Mouse (Mus musculus) midbrain, embryonic 14.5 days (tissue): ENCODE measurements around the gene Rimkla. TPM values are rescaled to one million over a fixed set of nuclear protein-coding genes. Genes with fewer than 3 reads are reported as not detected.
A peak's percentile ranks its signal among the peaks of the same experiment; 100 is the strongest.

ENCODE experiments used
- ATAC-seq: fragments of 200-750 bp; cut with Nextera tagmentation; 2 replicates; pipeline ENCODE4 v1.8.0; 2017; ENCODE audit warnings: moderate number of reproducible peaks, moderate library complexity; ENCODE audit not compliant: low FRiP score, low TSS enrichment
- DNase-seq: peaks from one replicate; pipeline ENCODE4 v3.0.0-alpha.2; 2015
- H3K27ac ChIP-seq: fragments of 300-500 bp; sonication (generic); replicated peaks from 2 replicates; pipeline ENCODE4 v1.5.1; 2014; ENCODE audit warnings: mild to moderate bottlenecking, low read depth, low read length, moderate library complexity
- H3K27me3 ChIP-seq: fragments of 300-500 bp; sonication (generic); 2 replicates; pipeline ENCODE4 v1.6.1; 2014; ENCODE audit warnings: low read length, control low read depth, mixed read lengths; ENCODE audit not compliant: control insufficient read depth, insufficient read depth
- H3K36me3 ChIP-seq: fragments of 300-500 bp; sonication (generic); 2 replicates; pipeline ENCODE4 v1.6.1; 2014; ENCODE audit warnings: low read length, control low read depth; ENCODE audit not compliant: control insufficient read depth, insufficient read depth
- H3K4me1 ChIP-seq: fragments of 300-500 bp; sonication (generic); 2 replicates; pipeline ENCODE4 v1.6.1; 2014; ENCODE audit warnings: mild to moderate bottlenecking, antibody characterized with exemption, low read length, control low read depth; ENCODE audit not compliant: control insufficient read depth, insufficient read depth
- H3K4me2 ChIP-seq: fragments of 300-500 bp; sonication (generic); 2 replicates; pipeline ENCODE4 v1.6.1; 2014; ENCODE audit warnings: mild to moderate bottlenecking, low read length, moderate library complexity
- H3K4me3 ChIP-seq: fragments of 300-500 bp; sonication (generic); replicated peaks from 2 replicates; pipeline ENCODE4 v1.5.1; 2014; ENCODE audit warnings: low read depth, low read length
- H3K9ac ChIP-seq: fragments of 300-500 bp; sonication (generic); replicated peaks from 2 replicates; pipeline ENCODE4 v1.6.1; 2014; ENCODE audit warnings: mild to moderate bottlenecking, low read length, moderate library complexity
- H3K9me3 ChIP-seq: fragments of 300-500 bp; sonication (generic); 2 replicates; pipeline ENCODE4 v1.6.1; 2016; ENCODE audit warnings: low read length, control low read depth, mixed read lengths; ENCODE audit not compliant: control insufficient read depth
- WGBS: fragments of 180-500 bp; shearing (Covaris S2); extraction: QIAGEN DNeasy Blood & Tissue Kit; methylation state at CpG from one replicate; pipeline ENCODE4 v1.1.7; 2014; 5-methylcytosine and 5-hydroxymethylcytosine counted together
- polyA plus RNA-seq: library from polyadenylated mRNA; unstranded; fragments of >200 nt; fragmentation: Nextera tagmentation; extraction: Ambion mirVana; gene quantifications from 2 replicates; pipeline ENCODE4 v1.2.1, GENCODE M21; 2014

Rimkla gene
- polyA plus RNA-seq, 1 experiment from 2014 or later = 26.2 TPM

GRCm38 (mm10) chr4:119489666-119490065 lies 2.8 kb downstream of the Rimkla start:
- H3K4me1 ChIP-seq = 0 out of 2 replicates have a peak, but pooled peaks cover 6% of the 10 kb centered on the region
- no peak overlapping the region for H3K9ac ChIP-seq
- no peaks in the 10 kb centered on the region for H3K36me3 ChIP-seq
- no peak overlapping the region for H3K27ac ChIP-seq
- WGBS = 71% methylated on average over 10 of the region's 10 CpGs
- no peaks in the 10 kb centered on the region for H3K27me3 ChIP-seq
- H3K9me3 ChIP-seq = no peaks in the 10 kb centered on the region
- no peak overlapping the region for H3K4me2 ChIP-seq
- no peak overlapping the region for H3K4me3 ChIP-seq
- DNase-seq (no peak), ATAC-seq (no peak)

- 0 out of 2 replicates have a peak, but pooled peaks cover 3% of the 10 kb centered on the region for H3K4me1 ChIP-seq
- no peak overlapping the region for H3K9ac ChIP-seq
- no peak overlapping the region for H3K4me2 ChIP-seq
- 83% methylated on average over 7 of the region's 7 CpGs for WGBS
- H3K4me3 ChIP-seq = no peak overlapping the region
- no peaks in the 10 kb centered on the region for H3K36me3 ChIP-seq
- H3K27ac ChIP-seq = no peak overlapping the region
- ATAC-seq (no peak), DNase-seq (no peak)
- no peaks in the 10 kb centered on the region for H3K9me3 ChIP-seq
- no peaks in the 10 kb centered on the region for H3K27me3 ChIP-seq
Observed at GRCm38 (mm10) chr4:119484882-119485281, 7.5 kb downstream of the Rimkla start.

- no peaks in the 10 kb centered on the region for H3K4me1 ChIP-seq
- ATAC-seq (no peak), DNase-seq (no peak)
- H3K4me2 ChIP-seq = no peak overlapping the region
- H3K9me3 ChIP-seq = no peaks in the 10 kb centered on the region
- no peak overlapping the region for H3K27ac ChIP-seq
- H3K36me3 ChIP-seq = no peaks in the 10 kb centered on the region
- H3K27me3 ChIP-seq = no peaks in the 10 kb centered on the region
- 49% methylated on average over 9 of the region's 9 CpGs for WGBS
- H3K9ac ChIP-seq = no peak overlapping the region
- no peak overlapping the region for H3K4me3 ChIP-seq
Observed at GRCm38 (mm10) chr4:119483051-119483450, 9.4 kb downstream of the Rimkla start.

GRCm38 (mm10) chr4:119473150-119473549 lies 19.3 kb downstream of the Rimkla start:
- H3K9me3 ChIP-seq = no peaks in the 10 kb centered on the region
- no peaks in the 10 kb centered on the region for H3K27me3 ChIP-seq
- no peaks in the 10 kb centered on the region for H3K36me3 ChIP-seq
- no peaks in the 10 kb centered on the region for H3K4me1 ChIP-seq
- ATAC-seq = no peak
- no peak overlapping the region for H3K4me3 ChIP-seq
- 65% methylated on average over 5 of the region's 5 CpGs for WGBS
- no peak overlapping the region for H3K27ac ChIP-seq
- H3K9ac ChIP-seq = no peak overlapping the region
- DNase-seq = no peak
- H3K4me2 ChIP-seq = no peak overlapping the region

GRCm38 (mm10) chr4:119472545-119472944 lies 19.9 kb downstream of the Rimkla start:
- no peaks in the 10 kb centered on the region for H3K4me1 ChIP-seq
- no peak overlapping the region for H3K4me2 ChIP-seq
- H3K36me3 ChIP-seq = no peaks in the 10 kb centered on the region
- 90% methylated on average over 9 of the region's 9 CpGs for WGBS
- H3K4me3 ChIP-seq = no peak overlapping the region
- no peak overlapping the region for H3K27ac ChIP-seq
- no peaks in the 10 kb centered on the region for H3K9me3 ChIP-seq
- no peak for ATAC-seq
- no peaks in the 10 kb centered on the region for H3K27me3 ChIP-seq
- H3K9ac ChIP-seq = no peak overlapping the region
- DNase-seq = no peak

- no peak overlapping the region for H3K9ac ChIP-seq
- 0 out of 2 replicates have a peak, but pooled peaks cover 3% of the 10 kb centered on the region for H3K36me3 ChIP-seq
- no peak overlapping the region for H3K4me3 ChIP-seq
- no peak overlapping the region for H3K27ac ChIP-seq
- H3K4me1 ChIP-seq = peaks cover 4% of the 10 kb centered on the region; the same call in 1 of the 2 replicates
- H3K4me2 ChIP-seq = no peak overlapping the region
- H3K27me3 ChIP-seq = no peaks in the 10 kb centered on the region
- WGBS = 89% methylated on average over 16 of the region's 16 CpGs
- H3K9me3 ChIP-seq = no peaks in the 10 kb centered on the region
- ATAC-seq (no peak), DNase-seq (no peak)
Observed at GRCm38 (mm10) chr4:119467720-119468380, 24.6 kb downstream of the Rimkla start.

- no peaks in the 10 kb centered on the region for H3K9me3 ChIP-seq
- H3K4me1 ChIP-seq = peaks cover 22% of the 10 kb centered on the region
- 91% methylated on average over 5 of the region's 5 CpGs for WGBS
Observed at GRCm38 (mm10) chr4:119465841-119466240, 26.6 kb downstream of the Rimkla start.

GRCm38 (mm10) chr4:119463756-119464419 lies 28.5 kb downstream of the Rimkla start:
- WGBS = 83% methylated on average over 13 of the region's 13 CpGs
- ATAC-seq = no peak
- Histone ChIP-seq H3K4me3 (no peak overlapping the region), H3K4me2 (no peak overlapping the region), H3K27ac (peak overlapping the region; percentile 56), H3K36me3 (0 out of 2 replicates have a peak, but pooled peaks cover 3% of the 10 kb centered on the region), H3K9me3 (no peaks in the 10 kb centered on the region), H3K4me1 (peaks cover 23% of the 10 kb centered on the region), H3K9ac (no peak overlapping the region), H3K27me3 (no peaks in the 10 kb centered on the region)
- DNase-seq = no peak

More at GRCm38 (mm10) chr4:119465841-119466240, 26.6 kb downstream of the Rimkla start:
- no peak for DNase-seq
- Histone ChIP-seq H3K27ac (no peak overlapping the region), H3K27me3 (no peaks in the 10 kb centered on the region), H3K36me3 (0 out of 2 replicates have a peak, but pooled peaks cover 3% of the 10 kb centered on the region), H3K4me3 (no peak overlapping the region), H3K9ac (no peak overlapping the region), H3K4me2 (no peak overlapping the region)
- no peak for ATAC-seq
